Mouse (Mus musculus) ES-Bruce4 (cell line): ENCODE measurements around the gene Hist1h4c.

ENCODE experiments used
- CTCF ChIP-seq: IDR thresholded peaks from one replicate; pipeline ENCODE4 v1.8.1; 2011; ENCODE audit warnings: low read depth, low read length
- EP300 ChIP-seq: IDR thresholded peaks from 2 replicates; pipeline ENCODE4 v1.6.1; 2011; ENCODE audit warnings: low read depth, low read length; ENCODE audit not compliant: insufficient read depth
- POLR2A ChIP-seq: IDR thresholded peaks from one replicate; pipeline ENCODE4 v1.8.1; 2011; ENCODE audit warnings: low read length; ENCODE audit not compliant: insufficient read depth

GRCm38 (mm10) chr13:23724239-23724638 is 26.0 kb upstream of the Hist1h4c start:
- TF ChIP-seq EP300 (no peak), CTCF (no peak), POLR2A (no peak)
